Mouse (Mus musculus) CD4-positive helper T cell, adult 2 months (primary cell): ENCODE measurements at regions not wholly inside any gene's neighbourhood (a gene's known extent, or its start where the extent isn't known, plus 50 kb on each side); places are given as distances from the start of the nearest gene placed in this dataset.

ENCODE experiments used
- DNase-seq: peaks from one replicate; pipeline ENCODE4 v3.0.0-alpha.2; 2012; ENCODE audit warnings: low read depth, missing footprints, low spot score

GRCm38 (mm10) chr3:128122111-128122510 is 226.0 kb upstream of the Fam241a start:
- DNase-seq: peak; percentile 42

DNA sequence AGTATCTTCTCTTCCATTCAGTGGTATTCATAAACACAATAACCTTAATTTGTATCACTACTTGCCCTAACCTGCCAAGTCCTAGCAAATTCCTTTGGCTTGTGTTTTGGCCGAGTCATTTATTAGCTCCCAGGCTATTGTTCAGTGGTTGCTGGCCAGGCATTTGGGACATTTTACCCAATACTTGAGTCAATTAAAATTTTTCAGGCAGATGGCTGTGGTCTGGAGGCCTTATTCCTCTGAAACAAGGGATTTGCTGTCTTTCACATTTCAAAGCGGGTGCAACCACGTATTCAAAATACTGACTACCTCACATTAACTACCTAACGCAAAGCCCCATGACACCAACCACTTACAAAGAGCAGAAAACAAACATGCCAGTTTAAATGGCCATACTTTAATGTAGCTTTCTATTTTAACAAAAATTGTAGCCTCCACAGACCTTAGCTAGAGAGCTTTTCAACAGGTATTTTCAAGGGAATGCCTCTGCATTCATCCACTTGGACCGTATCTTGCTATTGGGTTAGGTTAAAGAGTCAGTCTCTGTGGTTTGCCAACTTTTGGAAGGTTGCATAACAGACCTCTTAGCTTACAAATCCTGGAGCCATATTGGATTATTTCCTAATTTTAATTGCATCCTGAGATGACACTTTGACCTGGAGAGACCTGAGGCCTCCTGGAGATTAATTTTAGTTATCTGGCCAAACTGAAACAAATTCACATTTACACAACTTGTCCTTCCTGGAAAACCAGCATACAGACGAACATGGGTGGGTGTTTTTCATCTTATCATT is 224.7 kb upstream of the Fam241a start:
- DNase-seq: no peak

DNA sequence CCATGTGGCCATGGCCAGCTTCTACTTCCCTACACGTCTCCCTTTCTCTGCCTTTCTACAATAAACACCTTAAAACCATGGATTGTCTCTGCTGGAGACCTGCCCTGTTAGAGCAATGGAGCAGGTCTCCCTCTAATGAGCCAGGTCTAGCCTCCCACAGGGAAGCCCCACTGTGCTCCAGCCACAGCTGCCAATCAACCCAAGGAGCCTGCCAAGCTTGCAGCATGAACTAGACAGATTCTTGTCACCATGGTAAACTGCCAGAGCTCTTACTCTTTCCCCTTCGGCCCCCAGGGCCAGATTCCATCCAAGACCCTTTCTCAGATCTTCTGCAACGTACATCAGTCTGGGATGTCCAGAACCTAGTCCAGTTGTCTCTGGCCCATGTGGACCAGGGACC is 217.1 kb upstream of the Fam241a start:
- no peak for DNase-seq

DNA sequence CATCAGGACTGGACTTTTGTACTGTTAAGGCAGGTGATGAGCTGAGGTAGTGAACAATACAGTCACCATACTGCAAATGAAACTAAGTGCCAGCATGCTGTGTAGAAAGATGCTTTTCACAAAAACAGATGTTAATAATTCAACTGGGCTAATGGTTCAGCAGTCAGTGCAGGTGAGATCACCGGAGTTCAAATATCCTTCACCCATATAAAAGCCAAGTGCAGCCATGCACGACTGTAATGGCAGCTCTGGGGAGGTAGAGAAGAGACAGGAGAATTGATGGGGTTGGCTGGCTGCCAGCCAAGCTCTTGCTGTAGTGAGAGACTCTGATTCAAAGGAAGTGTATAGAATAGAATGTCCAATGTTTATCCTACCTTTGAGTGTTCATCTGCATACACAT is 214.3 kb upstream of the Fam241a start:
- DNase-seq: no peak

DNA sequence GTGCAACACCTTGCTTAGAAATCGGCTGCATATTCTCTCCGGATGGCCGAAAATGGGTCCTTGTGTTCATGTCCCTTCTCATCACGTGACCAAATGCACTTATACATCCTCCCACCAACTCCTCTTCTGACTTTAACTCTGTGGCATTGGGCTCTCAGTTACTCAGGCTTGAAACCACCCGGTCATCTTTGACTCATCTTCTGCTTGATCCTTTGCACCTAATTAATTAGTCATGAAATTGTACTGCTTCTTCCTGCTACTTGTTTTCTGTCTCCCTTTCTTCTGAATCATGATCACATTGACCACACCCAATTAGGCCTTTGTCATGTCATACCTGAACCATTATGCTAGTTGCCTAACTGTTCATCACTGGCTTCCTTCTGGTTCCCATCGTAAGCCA is 208.4 kb upstream of the Fam241a start:
- DNase-seq: no peak

DNA sequence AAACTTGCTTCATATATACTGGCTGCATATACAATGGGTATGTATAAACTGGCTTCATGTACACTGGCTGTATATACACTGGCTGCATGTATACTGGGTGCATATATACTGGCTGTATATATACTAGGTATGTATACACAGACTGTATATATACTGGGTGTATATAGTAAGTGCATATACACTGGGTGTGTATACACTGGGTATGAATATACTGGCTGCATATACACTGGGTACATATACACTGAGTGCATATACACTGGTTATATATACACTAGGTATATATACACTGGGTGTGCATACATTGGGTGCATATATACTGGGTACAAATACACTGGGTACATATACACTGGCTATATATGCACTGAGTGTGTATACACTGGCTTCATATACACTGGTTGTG is 196.9 kb upstream of the Fam241a start:
- DNase-seq: no peak

DNA sequence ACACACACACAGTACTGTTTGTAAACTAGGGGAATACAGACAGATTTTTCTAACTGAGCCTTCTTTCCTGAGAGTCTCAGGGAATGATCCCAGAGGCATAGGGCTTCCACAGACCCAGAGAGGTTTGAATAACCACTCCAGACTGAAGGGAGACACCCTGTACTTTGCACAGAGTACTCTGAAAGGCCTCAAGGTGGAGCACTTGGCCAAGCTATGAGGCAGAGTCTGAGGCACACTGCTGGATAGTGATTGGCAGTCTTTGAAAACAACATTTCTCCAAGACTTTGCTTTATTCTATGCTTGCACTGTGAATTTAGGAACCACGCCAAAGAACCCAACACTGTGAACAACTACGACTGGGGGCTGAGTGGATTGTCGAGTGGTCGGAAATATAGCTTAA is 192.1 kb upstream of the Fam241a start:
- DNase-seq: peak; percentile 9

DNA sequence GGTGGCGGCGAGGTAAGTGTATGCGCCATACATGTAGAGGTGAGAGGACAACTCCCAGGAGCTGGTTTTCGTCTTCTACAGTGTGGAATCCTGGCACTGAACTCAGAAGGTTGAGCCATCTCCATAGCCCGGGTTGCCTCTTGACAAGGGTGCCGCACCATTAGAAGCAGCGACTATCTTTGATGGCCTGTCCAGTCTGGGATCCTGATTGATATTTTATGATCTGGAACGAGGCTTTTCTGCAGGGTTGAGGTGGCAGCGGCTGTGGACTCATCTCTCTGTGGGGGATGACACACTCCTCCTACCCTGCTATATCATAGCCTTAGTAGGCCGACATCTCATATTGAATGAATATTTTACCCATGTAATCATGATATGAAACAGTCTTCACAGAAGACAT is 191.0 kb upstream of the Fam241a start:
- DNase-seq: no peak

- DNase-seq: no peak
Measured at GRCm38 (mm10) chr3:128082463-128082862, 186.3 kb upstream of the Fam241a start.

DNA sequence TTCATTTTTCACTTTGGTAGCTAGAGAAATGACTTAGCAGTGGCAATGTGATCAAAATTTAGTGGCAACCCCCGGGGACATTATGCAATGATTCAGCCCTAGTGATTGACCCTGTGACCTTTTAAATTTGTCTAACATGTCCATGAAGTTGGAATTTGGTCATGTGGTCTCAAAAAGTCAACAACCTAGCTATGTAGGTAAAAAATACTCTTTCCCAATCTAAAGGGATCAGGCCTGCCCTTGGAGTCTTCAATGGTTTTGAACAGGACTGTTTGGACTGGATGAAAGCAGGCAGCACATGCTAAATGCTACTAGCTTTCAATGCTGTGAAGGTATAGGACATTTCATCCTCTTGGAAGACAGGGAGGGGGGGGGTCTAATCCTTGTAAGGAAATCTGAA is 185.3 kb upstream of the Fam241a start:
- no peak for DNase-seq

GRCm38 (mm10) chr3:128067861-128068260 is 171.7 kb upstream of the Fam241a start:
- DNase-seq: no peak

- no peak for DNase-seq
Measured at GRCm38 (mm10) chr3:128054031-128054430, 157.9 kb upstream of the Fam241a start.

DNA sequence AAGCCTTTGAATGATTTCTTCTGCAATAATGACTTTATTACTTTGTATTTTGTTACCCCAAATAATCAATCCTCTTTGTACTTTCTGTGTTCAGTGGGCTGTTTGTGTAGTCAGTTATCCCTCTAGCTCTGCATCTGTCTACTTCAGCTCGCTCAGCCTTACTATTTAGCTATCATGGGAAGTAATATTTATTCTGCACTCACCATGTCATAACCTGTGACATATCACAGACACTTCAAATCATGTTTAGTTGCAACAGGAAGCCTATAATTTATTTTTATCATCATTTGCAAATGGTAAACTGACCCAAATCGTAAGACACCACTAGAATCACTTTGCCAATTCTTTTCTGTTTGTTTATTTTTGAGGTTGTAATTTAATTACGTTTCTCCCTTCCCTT is 147.6 kb upstream of the Fam241a start:
- DNase-seq: no peak

DNA sequence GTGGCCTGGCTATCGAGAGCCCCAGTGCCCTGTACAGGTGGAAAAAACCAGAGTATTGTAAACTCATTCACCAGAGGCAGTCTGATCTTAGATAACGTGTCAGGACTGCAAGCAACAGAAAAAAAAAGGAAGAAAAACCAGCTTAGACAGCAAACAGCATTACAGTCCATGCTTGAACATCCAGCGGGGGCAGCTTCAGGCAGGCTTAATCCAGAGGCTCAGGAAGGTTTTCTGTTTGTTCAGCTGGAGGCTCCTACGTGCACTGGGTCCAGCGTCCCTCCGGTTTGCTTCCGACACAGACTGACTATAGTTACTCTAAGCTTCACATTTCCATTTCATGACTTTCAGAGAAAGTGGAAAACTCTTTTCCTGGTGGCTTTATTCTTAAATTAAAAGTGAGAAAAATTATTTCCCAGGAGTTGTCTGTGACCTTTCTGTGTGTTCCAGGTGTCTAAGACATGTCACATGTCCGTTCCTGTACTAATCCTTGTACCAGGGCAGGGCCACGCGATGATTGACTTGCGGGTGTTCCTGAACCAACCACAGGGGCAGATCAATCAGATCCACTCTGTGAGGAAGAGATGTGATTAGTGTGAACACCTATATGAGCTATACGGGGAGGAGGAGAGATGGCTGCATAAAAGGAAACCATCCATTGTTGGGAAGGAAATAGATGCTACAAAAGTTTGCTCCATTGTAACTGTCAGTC is 144.4 kb upstream of the Fam241a start:
- DNase-seq: no peak

GRCm38 (mm10) chr3:128039185-128039584 is 143.1 kb upstream of the Fam241a start:
- no peak for DNase-seq

GRCm38 (mm10) chr3:128036538-128036937 is 140.4 kb upstream of the Fam241a start:
- DNase-seq: no peak

DNA sequence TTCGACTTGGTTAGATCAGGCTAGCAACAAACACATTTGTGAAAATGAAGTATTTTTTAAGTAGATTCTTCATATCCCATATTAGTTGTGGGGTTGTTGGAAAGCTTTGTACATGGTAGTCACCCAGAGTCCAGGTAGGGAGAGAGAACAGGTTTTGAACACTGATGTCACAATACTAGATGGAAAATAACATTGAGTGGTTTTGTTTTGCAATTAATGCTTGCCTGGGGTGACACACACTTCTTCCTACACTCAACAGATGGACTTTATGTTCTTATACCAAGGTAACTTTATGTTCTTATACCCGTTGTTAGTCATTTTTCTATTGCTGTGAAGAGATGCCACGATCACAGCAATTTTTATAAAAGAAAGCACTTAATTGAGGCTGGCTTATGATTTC is 134.2 kb upstream of the Fam241a start:
- no peak for DNase-seq

DNA sequence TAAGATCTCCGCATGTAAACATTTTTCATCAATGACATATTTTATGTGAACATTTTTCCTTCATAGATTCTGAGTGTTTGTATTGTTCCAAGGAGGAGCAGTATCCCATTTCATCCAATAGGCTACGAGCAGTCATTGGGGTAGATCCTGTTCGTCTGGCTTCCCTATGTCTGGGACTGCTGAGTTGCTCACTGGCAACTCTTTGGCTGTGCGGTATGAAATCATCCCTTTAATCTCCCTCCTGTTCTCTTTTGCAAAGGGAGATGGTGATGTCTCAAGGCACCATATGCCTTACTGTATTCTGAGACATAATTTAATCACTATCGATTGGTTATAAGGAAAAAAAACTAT is 133.4 kb upstream of the Fam241a start:
- DNase-seq: no peak

- no peak for DNase-seq
Measured at GRCm38 (mm10) chr3:128028856-128029564, 132.9 kb upstream of the Fam241a start.

DNA sequence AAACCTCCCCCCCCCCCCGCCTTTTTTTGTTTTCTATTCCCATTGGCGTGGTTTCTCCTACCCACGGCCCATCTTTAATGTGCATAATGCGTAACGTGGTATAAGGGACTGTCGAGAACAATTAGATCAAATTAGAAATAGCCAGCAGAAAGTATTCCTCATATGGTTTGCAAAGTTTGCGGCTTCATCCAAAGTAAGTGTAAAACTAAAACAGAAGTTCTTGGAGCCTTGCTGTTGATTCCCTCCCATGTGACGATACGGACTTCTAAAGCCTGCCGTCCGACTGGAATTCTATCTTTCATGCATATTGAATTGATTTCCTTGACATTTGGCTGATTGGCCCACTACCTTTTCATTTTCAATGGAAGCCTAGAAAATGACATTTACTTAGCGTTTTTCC is 128.7 kb upstream of the Fam241a start:
- DNase-seq: no peak

DNA sequence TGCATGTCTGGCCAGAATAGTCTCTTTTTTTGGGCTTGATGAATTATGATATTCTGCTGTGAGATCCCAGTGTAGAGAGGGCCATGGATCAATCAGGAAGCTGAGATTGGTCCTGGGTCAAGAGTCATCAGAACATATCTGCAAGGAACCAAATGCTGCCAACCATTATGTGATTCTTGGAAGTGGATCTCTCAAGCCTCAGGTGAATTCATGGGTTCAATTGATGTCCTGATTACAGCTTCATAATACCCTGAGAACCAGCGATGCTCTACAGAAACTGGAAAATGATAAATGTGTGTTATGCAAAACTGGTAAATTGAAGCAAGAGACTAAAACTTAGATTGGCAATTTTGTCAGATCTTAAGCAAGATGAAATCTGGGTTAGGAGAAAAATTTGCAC is 118.8 kb upstream of the Fam241a start:
- DNase-seq: no peak

DNA sequence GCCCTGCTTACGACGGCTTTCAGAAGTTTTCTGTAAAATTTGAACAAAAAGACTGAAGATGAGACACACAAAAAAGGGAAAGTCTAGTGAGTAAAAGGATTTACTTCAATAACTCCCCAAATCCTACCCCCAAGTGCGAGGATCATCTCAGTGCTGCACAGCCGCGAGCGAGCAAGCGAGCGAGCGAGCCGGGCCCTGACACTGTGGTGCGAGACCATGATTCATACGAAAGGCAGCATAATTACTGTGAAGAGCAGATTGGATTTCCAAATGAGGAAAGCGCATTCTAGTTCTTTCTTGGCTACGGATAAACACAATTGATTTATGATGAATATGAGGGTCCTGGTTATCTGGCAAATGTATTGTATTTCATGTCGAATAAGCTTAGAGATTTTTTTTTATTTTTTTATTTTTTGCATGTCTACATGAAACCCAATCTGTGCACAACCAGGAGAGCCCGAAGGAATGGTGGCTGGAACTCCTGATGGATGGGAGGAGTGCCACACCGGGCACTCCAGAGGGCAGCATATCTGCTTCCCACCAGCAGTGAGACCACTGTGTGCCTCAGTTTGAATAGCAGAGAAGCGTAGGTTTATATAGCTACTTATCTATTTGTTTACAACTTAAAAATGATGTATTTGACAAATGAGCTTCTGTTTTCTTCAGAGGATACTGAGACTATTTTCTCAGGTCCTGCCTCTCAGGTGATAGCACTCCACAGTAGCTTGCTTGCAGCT is 106.9 kb upstream of the Fam241a start:
- DNase-seq: no peak
